Mouse (Mus musculus) yolk sac, embryonic 10.5 days (tissue): ENCODE data around the gene Oxct1.

Experiments
- DNase-seq: peaks from one replicate; pipeline ENCODE4 v3.0.0-alpha.2; 2017; ENCODE audit warnings: low spot score

Oxct1 gene

GRCm38 (mm10) chr15:4124648-4125047, 98.5 kb downstream of the Oxct1 start:
- DNase-seq = no peak

GRCm38 (mm10) chr15:4138524-4138923, 112.3 kb downstream of the Oxct1 start:
- DNase-seq = no peak

- DNase-seq = no peak
Observed at GRCm38 (mm10) chr15:4139516-4139915, 113.3 kb downstream of the Oxct1 start.

GRCm38 (mm10) chr15:4145352-4145751, 119.2 kb downstream of the Oxct1 start:
- DNase-seq = no peak

- DNase-seq = no peak
Observed at GRCm38 (mm10) chr15:4147700-4148099, 121.5 kb downstream of the Oxct1 start.

- no peak for DNase-seq
Observed at GRCm38 (mm10) chr15:4148649-4149389, 122.6 kb downstream of the Oxct1 start.

GRCm38 (mm10) chr15:4154646-4155045, 128.5 kb downstream of the Oxct1 start:
- no peak for DNase-seq

- DNase-seq = no peak
Observed at GRCm38 (mm10) chr15:4167946-4168345, 141.8 kb downstream of the Oxct1 start.

GRCm38 (mm10) chr15:4171600-4171999, 145.4 kb downstream of the Oxct1 start:
- no peak for DNase-seq

- DNase-seq = no peak
Observed at GRCm38 (mm10) chr15:4197913-4198312, 171.7 kb downstream of the Oxct1 start.
